Mouse (Mus musculus): ENCODE results near the gene Chchd5. TPM values are rescaled to one million over a fixed set of nuclear protein-coding genes. Genes with fewer than 3 reads are reported as not detected.

Gene Chchd5
- polyA plus RNA-seq, 1 experiment from 2014 or later = 24.4 TPM

DNA sequence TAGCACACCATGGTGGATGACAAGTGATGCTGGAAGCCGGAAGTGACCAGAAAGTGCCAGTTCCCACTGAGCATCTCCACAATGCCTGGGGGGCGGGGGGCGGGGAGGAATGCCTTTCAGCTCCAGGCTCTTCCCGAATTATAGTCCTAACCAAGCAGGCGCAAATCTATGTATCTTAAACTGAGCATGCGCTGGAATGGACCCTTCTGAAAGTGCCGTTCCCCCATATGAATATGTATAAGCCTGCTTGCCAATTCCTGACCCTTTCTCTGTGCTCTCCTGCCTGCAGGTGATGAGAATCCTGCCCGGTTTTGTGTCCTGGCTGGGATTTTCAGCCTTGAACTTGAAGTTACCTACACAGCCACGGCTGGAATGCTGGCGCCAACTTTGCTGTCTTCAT, 43.9 kb downstream of the Chchd5 start:
- DNase-seq = peak; percentile 32
- no peaks in the 10 kb centered on the region for H3K36me3 ChIP-seq (ENCODE audit: control insufficient read depth, insufficient read depth, low read length)
- no peak overlapping the region for H3K27ac ChIP-seq (replicated peaks; ENCODE audit: low read depth, low read length)
- H3K4me1 ChIP-seq (ENCODE audit: control insufficient read depth, insufficient read depth, low read length) = no peaks in the 10 kb centered on the region
- 35% methylated on average over 10 of the region's 10 CpGs for WGBS
- ATAC-seq (ENCODE audit: low FRiP score, low TSS enrichment) = no peak
- peak overlapping the region; percentile 16 for H3K4me2 ChIP-seq (ENCODE audit: low read length)
- no peaks in the 10 kb centered on the region for H3K27me3 ChIP-seq (ENCODE audit: control insufficient read depth, insufficient read depth, low read length)
- H3K4me3 ChIP-seq (replicated peaks; ENCODE audit: low read depth, low read length) = no peak overlapping the region
- no peaks in the 10 kb centered on the region for H3K9me3 ChIP-seq (ENCODE audit: control insufficient read depth, low read length)
- H3K9ac ChIP-seq (replicated peaks; ENCODE audit: low read length) = no peak overlapping the region

DNA sequence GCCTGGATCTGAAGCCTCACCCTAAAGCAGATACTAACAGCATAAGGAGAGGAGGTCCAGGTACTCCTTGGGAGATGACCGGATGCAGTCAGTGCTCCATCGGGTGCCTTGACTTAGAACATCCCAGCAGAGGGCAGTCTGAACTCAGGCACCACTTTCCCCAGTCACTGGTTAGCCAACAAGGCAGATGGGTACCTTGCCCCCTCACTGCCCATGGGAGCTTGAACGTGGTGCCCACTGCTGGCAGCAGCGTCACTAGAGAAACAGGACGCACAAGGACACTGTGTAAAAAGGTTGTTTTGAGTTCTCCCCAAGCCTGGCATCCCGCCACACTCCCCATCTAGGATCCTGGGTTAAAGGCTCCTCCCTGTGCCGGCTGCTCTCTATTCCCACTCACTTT, 45.0 kb downstream of the Chchd5 start:
- no peak overlapping the region for H3K4me2 ChIP-seq (ENCODE audit: low read length)
- ATAC-seq (ENCODE audit: low FRiP score, low TSS enrichment) = no peak
- 46% methylated on average over 7 of the region's 7 CpGs for WGBS

DNA sequence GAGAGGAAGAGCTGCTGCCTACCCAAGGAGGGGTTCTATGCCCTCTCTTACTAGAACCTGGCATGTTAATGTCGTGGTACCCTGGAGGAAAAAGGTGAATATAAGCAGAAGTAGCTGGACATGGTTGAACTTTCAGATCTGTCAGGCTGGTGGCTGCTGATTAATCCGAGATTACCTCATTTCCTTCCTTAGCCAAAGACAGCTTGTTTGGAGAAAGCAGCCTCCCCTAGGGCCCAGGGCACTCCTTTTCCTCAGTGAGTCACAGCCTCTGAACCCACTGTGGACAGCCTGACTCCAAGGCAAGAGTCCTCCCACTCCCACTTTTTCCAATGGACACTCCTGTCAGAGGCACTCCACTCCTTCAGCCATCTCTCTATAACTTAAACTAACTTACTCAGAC, 46.1 kb downstream of the Chchd5 start:
- no peaks in the 10 kb centered on the region for H3K27me3 ChIP-seq (ENCODE audit: control insufficient read depth, insufficient read depth, low read length)
- no peaks in the 10 kb centered on the region for H3K36me3 ChIP-seq (ENCODE audit: control insufficient read depth, insufficient read depth, low read length)
- H3K9me3 ChIP-seq (ENCODE audit: control insufficient read depth, low read length) = no peaks in the 10 kb centered on the region
- no peak overlapping the region for H3K4me3 ChIP-seq (replicated peaks; ENCODE audit: low read depth, low read length)
- no peak for ATAC-seq (ENCODE audit: low FRiP score, low TSS enrichment)
- no peak for DNase-seq
- no peak overlapping the region for H3K9ac ChIP-seq (replicated peaks; ENCODE audit: low read length)
- 81% methylated on average over 2 of the region's 2 CpGs for WGBS
- H3K27ac ChIP-seq (replicated peaks; ENCODE audit: low read depth, low read length) = no peak overlapping the region
- no peak overlapping the region for H3K4me2 ChIP-seq (ENCODE audit: low read length)
- no peaks in the 10 kb centered on the region for H3K4me1 ChIP-seq (ENCODE audit: control insufficient read depth, insufficient read depth, low read length)

More for the DNA sequence above, 45.0 kb downstream of the Chchd5 start:
- H3K27ac ChIP-seq (replicated peaks; ENCODE audit: low read depth, low read length) = no peak overlapping the region
- H3K36me3 ChIP-seq (ENCODE audit: control insufficient read depth, insufficient read depth, low read length) = no peaks in the 10 kb centered on the region
- no peak overlapping the region for H3K9ac ChIP-seq (replicated peaks; ENCODE audit: low read length)
- no peaks in the 10 kb centered on the region for H3K4me1 ChIP-seq (ENCODE audit: control insufficient read depth, insufficient read depth, low read length)
- H3K27me3 ChIP-seq (ENCODE audit: control insufficient read depth, insufficient read depth, low read length) = no peaks in the 10 kb centered on the region
- H3K4me3 ChIP-seq (replicated peaks; ENCODE audit: low read depth, low read length) = no peak overlapping the region
- no peaks in the 10 kb centered on the region for H3K9me3 ChIP-seq (ENCODE audit: control insufficient read depth, low read length)
- peak; percentile 64 for DNase-seq

DNA sequence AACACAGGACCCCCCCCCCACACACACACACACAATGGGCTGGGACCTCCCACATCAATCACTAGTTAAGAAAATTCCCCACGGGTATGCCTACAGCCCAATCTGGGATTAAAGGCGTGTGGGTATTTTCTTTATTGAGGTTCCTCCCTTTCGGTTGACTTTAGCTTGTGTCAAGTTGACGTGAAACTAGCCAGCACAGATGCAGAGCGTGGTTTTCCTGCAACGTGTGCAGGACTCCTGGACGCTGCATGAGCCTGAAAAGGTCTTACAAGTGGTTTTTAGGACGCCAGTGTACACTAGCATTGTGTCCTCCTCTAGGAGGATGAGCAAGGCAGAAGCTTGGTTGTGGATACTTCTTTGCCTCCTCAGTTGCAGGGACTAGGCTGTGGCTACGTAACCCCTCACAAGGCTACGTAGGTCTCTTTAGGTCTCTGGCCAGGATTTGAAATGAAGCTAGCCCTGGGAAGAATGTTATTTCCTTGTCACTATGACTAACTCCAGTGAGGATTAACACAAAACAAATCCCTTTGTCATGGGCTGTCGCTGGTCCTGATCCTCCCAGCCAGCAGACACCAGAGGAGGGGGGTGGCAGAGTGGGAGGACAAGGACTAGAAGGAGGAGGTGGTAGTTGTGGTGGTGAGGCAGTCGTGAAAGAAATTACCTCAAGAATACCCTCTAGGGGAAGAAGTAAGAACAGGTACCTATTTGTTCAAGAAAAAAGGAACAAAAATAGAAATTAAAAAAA, 47.3 kb downstream of the Chchd5 start:
- Histone ChIP-seq H3K4me2 (ENCODE audit: low read length) (no peak overlapping the region), H3K4me1 (ENCODE audit: control insufficient read depth, insufficient read depth, low read length) (no peaks in the 10 kb centered on the region), H3K9ac (replicated peaks; ENCODE audit: low read length) (no peak overlapping the region), H3K9me3 (ENCODE audit: control insufficient read depth, low read length) (no peaks in the 10 kb centered on the region), H3K4me3 (replicated peaks; ENCODE audit: low read depth, low read length) (no peak overlapping the region), H3K27me3 (ENCODE audit: control insufficient read depth, insufficient read depth, low read length) (no peaks in the 10 kb centered on the region), H3K36me3 (ENCODE audit: control insufficient read depth, insufficient read depth, low read length) (no peaks in the 10 kb centered on the region), H3K27ac (replicated peaks; ENCODE audit: low read depth, low read length) (no peak overlapping the region)
- ATAC-seq (ENCODE audit: low FRiP score, low TSS enrichment) (no peak), DNase-seq (no peak)
- 49% methylated on average over 12 of the region's 12 CpGs for WGBS

DNA sequence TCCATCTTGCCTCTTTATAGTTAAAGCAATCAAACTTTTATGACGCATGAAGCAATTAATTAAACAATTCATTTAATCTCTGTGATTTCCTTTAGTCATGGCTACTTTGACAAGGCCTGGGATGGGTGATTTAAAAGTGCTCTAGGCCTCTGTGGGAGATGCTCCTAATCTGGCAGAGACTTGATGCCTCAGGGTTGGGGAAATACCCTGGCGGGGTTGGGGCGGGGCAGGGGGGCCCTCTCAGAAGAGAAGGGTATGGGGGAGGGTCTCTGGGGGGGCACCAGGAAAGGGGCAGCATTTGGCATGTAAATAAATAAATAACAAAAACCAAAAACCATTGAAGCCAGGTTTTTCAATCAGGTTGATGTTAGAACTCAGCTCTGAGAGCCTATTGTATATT, 48.2 kb downstream of the Chchd5 start:
- Histone ChIP-seq H3K9me3 (ENCODE audit: control insufficient read depth, low read length) (no peaks in the 10 kb centered on the region), H3K4me2 (ENCODE audit: low read length) (no peak overlapping the region), H3K27me3 (ENCODE audit: control insufficient read depth, insufficient read depth, low read length) (no peaks in the 10 kb centered on the region), H3K36me3 (ENCODE audit: control insufficient read depth, insufficient read depth, low read length) (no peaks in the 10 kb centered on the region), H3K4me3 (replicated peaks; ENCODE audit: low read depth, low read length) (no peak overlapping the region), H3K27ac (replicated peaks; ENCODE audit: low read depth, low read length) (no peak overlapping the region), H3K9ac (replicated peaks; ENCODE audit: low read length) (no peak overlapping the region), H3K4me1 (ENCODE audit: control insufficient read depth, insufficient read depth, low read length) (no peaks in the 10 kb centered on the region)
- DNase-seq = no peak
- no peak for ATAC-seq (ENCODE audit: low FRiP score, low TSS enrichment)
- WGBS = 34% methylated on average over 3 of the region's 3 CpGs

DNA sequence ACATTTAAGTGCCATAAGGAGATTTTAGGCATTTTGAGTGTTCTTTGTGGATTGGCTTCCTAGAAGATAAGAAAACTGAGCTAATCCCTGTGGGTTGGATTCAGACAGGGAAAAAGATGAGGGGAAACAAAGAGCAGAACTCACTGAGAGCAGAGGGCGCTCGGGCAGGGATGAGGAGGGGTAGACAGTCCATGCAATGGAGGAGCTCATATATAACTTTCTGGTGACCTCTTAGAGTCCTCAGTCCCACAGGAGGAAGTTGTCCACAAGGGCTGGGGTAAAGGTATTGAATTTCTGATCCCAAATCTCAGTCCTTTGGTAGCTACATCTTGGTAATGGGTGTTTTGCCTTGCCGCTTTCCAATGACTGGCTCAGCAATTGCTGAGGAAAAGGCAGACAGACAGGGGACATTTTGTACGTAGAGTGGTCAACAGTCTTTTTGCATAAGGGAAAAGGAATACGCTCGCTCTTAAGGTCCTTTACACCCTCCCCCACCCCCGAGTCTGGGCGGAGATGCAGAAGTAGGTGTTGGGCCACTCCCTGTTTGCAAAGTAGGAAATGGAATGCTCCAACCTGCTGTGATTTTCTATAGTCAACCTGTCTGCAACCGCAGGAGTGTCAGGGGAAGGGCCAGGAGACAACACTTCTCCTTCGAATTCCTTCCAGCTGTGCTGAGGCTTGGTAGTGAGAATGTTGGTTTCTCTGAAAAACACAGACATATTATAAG, 48.8 kb downstream of the Chchd5 start:
- Histone ChIP-seq H3K4me2 (ENCODE audit: low read length) (no peak overlapping the region), H3K9me3 (ENCODE audit: control insufficient read depth, low read length) (no peaks in the 10 kb centered on the region), H3K4me1 (ENCODE audit: control insufficient read depth, insufficient read depth, low read length) (no peaks in the 10 kb centered on the region), H3K4me3 (replicated peaks; ENCODE audit: low read depth, low read length) (no peak overlapping the region), H3K27ac (replicated peaks; ENCODE audit: low read depth, low read length) (no peak overlapping the region), H3K36me3 (ENCODE audit: control insufficient read depth, insufficient read depth, low read length) (no peaks in the 10 kb centered on the region), H3K27me3 (ENCODE audit: control insufficient read depth, insufficient read depth, low read length) (no peaks in the 10 kb centered on the region), H3K9ac (replicated peaks; ENCODE audit: low read length) (no peak overlapping the region)
- WGBS = 53% methylated on average over 10 of the region's 10 CpGs
- no peak for ATAC-seq (ENCODE audit: low FRiP score, low TSS enrichment)
- DNase-seq = no peak

DNA sequence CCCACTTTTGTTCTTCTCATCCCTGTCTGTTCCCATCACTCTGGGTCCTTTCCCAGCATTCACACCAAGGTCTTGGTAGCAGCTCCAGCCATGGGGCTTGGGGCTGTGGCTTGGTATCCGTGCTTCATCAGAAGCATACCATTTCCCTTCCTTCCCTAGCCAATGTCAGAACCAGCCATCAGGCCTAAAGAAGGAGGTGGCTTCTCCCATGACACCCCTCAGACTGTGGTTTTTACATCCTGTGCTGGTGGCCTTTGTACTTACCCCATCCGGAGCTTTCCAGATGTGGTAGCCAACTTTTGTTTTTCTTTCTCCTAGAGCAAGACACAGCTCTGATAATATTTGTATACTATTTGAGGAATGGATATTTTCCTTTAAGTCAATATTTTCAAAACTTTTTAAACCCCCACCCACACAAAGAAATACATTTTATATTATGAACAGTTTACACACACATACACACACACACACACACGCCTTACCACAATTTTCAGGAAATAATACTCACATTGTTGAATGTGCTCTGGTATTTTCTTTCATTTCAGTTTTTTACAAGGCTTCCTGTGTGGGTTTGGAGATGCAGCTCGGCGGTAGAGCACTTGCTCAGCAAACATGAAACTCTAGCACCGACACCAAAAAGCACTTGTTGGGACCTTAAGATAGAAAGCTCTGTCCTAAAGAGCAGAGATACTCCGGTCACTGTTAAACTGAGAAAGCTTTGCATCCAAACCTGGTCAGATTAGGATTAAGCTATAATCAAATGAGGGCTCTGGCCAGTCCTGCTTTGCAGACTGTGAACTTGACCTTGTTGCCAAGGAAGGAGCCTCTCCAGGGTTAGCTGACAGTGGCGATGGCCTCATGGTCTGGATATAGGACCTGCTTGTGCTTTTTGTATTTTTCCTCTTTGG, 50.7 kb downstream of the Chchd5 start:
- 90% methylated on average over 8 of the region's 8 CpGs for WGBS
- H3K27me3 ChIP-seq (ENCODE audit: control insufficient read depth, insufficient read depth, low read length) = no peaks in the 10 kb centered on the region
- H3K27ac ChIP-seq (replicated peaks; ENCODE audit: low read depth, low read length) = no peak overlapping the region
- no peak overlapping the region for H3K4me2 ChIP-seq (ENCODE audit: low read length)
- H3K4me1 ChIP-seq (ENCODE audit: control insufficient read depth, insufficient read depth, low read length) = no peaks in the 10 kb centered on the region
- ATAC-seq (ENCODE audit: low FRiP score, low TSS enrichment) (no peak), DNase-seq (no peak)
- no peak overlapping the region for H3K9ac ChIP-seq (replicated peaks; ENCODE audit: low read length)
- no peaks in the 10 kb centered on the region for H3K36me3 ChIP-seq (ENCODE audit: control insufficient read depth, insufficient read depth, low read length)
- no peak overlapping the region for H3K4me3 ChIP-seq (replicated peaks; ENCODE audit: low read depth, low read length)
- H3K9me3 ChIP-seq (ENCODE audit: control insufficient read depth, low read length) = no peaks in the 10 kb centered on the region

DNA sequence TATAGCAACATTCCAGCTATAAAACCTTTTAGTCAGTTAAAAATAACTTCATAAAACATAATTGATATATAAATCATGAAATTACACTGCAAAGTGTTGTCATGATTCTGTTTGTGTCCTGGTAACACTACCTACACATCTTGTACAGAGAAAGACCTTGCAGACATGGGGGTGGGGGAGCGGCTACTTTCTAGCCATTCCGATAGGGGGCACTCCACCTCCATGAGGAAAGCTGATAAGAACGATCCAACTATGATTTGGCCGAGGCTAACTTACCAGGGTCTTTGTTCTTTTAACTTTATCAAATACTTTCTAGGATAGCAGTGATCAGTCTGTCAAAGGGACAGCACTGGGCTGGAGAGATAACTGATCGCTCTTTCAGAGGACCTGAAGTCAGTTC, 52.0 kb downstream of the Chchd5 start:
- Histone ChIP-seq H3K4me3 (replicated peaks; ENCODE audit: low read depth, low read length) (no peak overlapping the region), H3K36me3 (ENCODE audit: control insufficient read depth, insufficient read depth, low read length) (no peaks in the 10 kb centered on the region), H3K27me3 (ENCODE audit: control insufficient read depth, insufficient read depth, low read length) (no peaks in the 10 kb centered on the region), H3K4me1 (ENCODE audit: control insufficient read depth, insufficient read depth, low read length) (no peaks in the 10 kb centered on the region), H3K4me2 (ENCODE audit: low read length) (no peak overlapping the region), H3K9me3 (ENCODE audit: control insufficient read depth, low read length) (no peaks in the 10 kb centered on the region), H3K9ac (replicated peaks; ENCODE audit: low read length) (no peak overlapping the region), H3K27ac (replicated peaks; ENCODE audit: low read depth, low read length) (no peak overlapping the region)
- DNase-seq (no peak), ATAC-seq (ENCODE audit: low FRiP score, low TSS enrichment) (no peak)
- WGBS = 90% methylated on average over 5 of the region's 5 CpGs
